Mouse (Mus musculus) midbrain, embryonic 13.5 days (tissue): ENCODE measurements around the gene Pigk. TPM values are rescaled to one million over a fixed set of nuclear protein-coding genes. Genes with fewer than 3 reads are reported as not detected.

Experiments used
- ATAC-seq: fragments of 200-750 bp; cut with Nextera tagmentation; 2 replicates; pipeline ENCODE4 v1.8.0; 2017; ENCODE audit warnings: mild to moderate bottlenecking, moderate TSS enrichment, moderate library complexity
- H3K27ac ChIP-seq: fragments of 300-500 bp; sonication (generic); 2 replicates; pipeline ENCODE4 v1.5.1; 2015; ENCODE audit warnings: inconsistent platforms, mild to moderate bottlenecking, moderate library complexity
- H3K27me3 ChIP-seq: fragments of 300-500 bp; sonication (generic); 2 replicates; pipeline ENCODE4 v1.6.1; 2015; ENCODE audit warnings: mild to moderate bottlenecking, inconsistent platforms
- H3K36me3 ChIP-seq: fragments of 300-500 bp; sonication (generic); 2 replicates; pipeline ENCODE4 v1.6.1; 2015; ENCODE audit warnings: mild to moderate bottlenecking, inconsistent platforms
- H3K4me1 ChIP-seq: fragments of 300-500 bp; sonication (generic); replicated peaks from 2 replicates; pipeline ENCODE4 v1.6.1; 2015; ENCODE audit warnings: inconsistent platforms
- H3K4me2 ChIP-seq: fragments of 300-500 bp; sonication (generic); replicated peaks from 2 replicates; pipeline ENCODE4 v1.6.1; 2015; ENCODE audit warnings: moderate library complexity, mild to moderate bottlenecking, inconsistent platforms
- H3K4me3 ChIP-seq: fragments of 300-500 bp; sonication (generic); replicated peaks from 2 replicates; pipeline ENCODE4 v1.5.1; 2015; ENCODE audit warnings: mild to moderate bottlenecking, inconsistent platforms
- H3K9ac ChIP-seq: fragments of 300-500 bp; sonication (generic); replicated peaks from 2 replicates; pipeline ENCODE4 v1.6.1; 2015; ENCODE audit warnings: mild to moderate bottlenecking, inconsistent platforms
- H3K9me3 ChIP-seq: fragments of 300-500 bp; sonication (generic); 2 replicates; pipeline ENCODE4 v1.6.1; 2016; ENCODE audit warnings: mild to moderate bottlenecking, inconsistent platforms
- WGBS: fragments of 180-500 bp; shearing (Covaris S2); methylation state at CpG from one replicate; pipeline ENCODE4 v1.1.7; 2015; 5-methylcytosine and 5-hydroxymethylcytosine counted together
- polyA plus RNA-seq: library from polyadenylated mRNA; unstranded; fragments of >200 nt; fragmentation: Nextera tagmentation; extraction: Ambion mirVana; gene quantifications from 2 replicates; pipeline ENCODE4 v1.2.1, GENCODE M21; 2015

The Pigk gene
- polyA plus RNA-seq, 1 experiment from 2014 or later: 35.9 TPM

GRCm38 (mm10) chr3:152888116-152888515 lies 174.2 kb downstream of the Pigk start:
- Histone ChIP-seq H3K9ac (no peak overlapping the region), H3K27me3 (no peaks in the 10 kb centered on the region), H3K4me3 (no peak overlapping the region), H3K4me1 (peaks cover 16% of the 10 kb centered on the region; the same call in 1 of the 2 replicates), H3K9me3 (no peaks in the 10 kb centered on the region), H3K36me3 (no peaks in the 10 kb centered on the region), H3K27ac (no peak overlapping the region), H3K4me2 (no peak overlapping the region)
- no peak for ATAC-seq
- WGBS: 68% methylated on average over 7 of the region's 7 CpGs

GRCm38 (mm10) chr3:152894935-152895334 lies 181.0 kb downstream of the Pigk start:
- Histone ChIP-seq H3K9me3 (no peaks in the 10 kb centered on the region), H3K4me2 (no peak overlapping the region), H3K27me3 (no peaks in the 10 kb centered on the region), H3K9ac (no peak overlapping the region), H3K36me3 (no peaks in the 10 kb centered on the region), H3K27ac (no peak overlapping the region), H3K4me1 (0 out of 2 replicates have a peak, but pooled peaks cover 1% of the 10 kb centered on the region), H3K4me3 (no peak overlapping the region)
- no peak for ATAC-seq
- 65% methylated on average over 4 of the region's 4 CpGs for WGBS

- WGBS: 83% methylated on average over 3 of the region's 3 CpGs
- H3K27ac ChIP-seq: no peak overlapping the region
- H3K9ac ChIP-seq: no peak overlapping the region
- no peak for ATAC-seq
- H3K9me3 ChIP-seq: no peaks in the 10 kb centered on the region
- H3K4me3 ChIP-seq: no peak overlapping the region
- H3K36me3 ChIP-seq: no peaks in the 10 kb centered on the region
- no peaks in the 10 kb centered on the region for H3K4me1 ChIP-seq
- H3K4me2 ChIP-seq: no peak overlapping the region
- no peaks in the 10 kb centered on the region for H3K27me3 ChIP-seq
Observed at GRCm38 (mm10) chr3:152896111-152896510, 182.2 kb downstream of the Pigk start.

GRCm38 (mm10) chr3:152897196-152897595 lies 183.3 kb downstream of the Pigk start:
- no peak overlapping the region for H3K9ac ChIP-seq
- H3K4me3 ChIP-seq: no peak overlapping the region
- H3K27me3 ChIP-seq: no peaks in the 10 kb centered on the region
- WGBS: 86% methylated on average over 5 of the region's 5 CpGs
- H3K9me3 ChIP-seq: no peaks in the 10 kb centered on the region
- H3K27ac ChIP-seq: no peak overlapping the region
- no peak overlapping the region for H3K4me2 ChIP-seq
- H3K36me3 ChIP-seq: no peaks in the 10 kb centered on the region
- H3K4me1 ChIP-seq: no peaks in the 10 kb centered on the region
- no peak for ATAC-seq

GRCm38 (mm10) chr3:152898906-152899305 lies 185.0 kb downstream of the Pigk start:
- ATAC-seq: no peak

GRCm38 (mm10) chr3:152905026-152905425 lies 191.1 kb downstream of the Pigk start:
- H3K27me3 ChIP-seq: no peaks in the 10 kb centered on the region
- peaks cover 9% of the 10 kb centered on the region; the same call in 1 of the 2 replicates for H3K4me1 ChIP-seq
- 93% methylated on average over 10 of the region's 10 CpGs for WGBS
- H3K27ac ChIP-seq: no peak overlapping the region
- H3K4me2 ChIP-seq: no peak overlapping the region
- H3K9me3 ChIP-seq: no peaks in the 10 kb centered on the region
- no peaks in the 10 kb centered on the region for H3K36me3 ChIP-seq
- H3K9ac ChIP-seq: no peak overlapping the region
- H3K4me3 ChIP-seq: no peak overlapping the region
- no peak for ATAC-seq

More at GRCm38 (mm10) chr3:152898906-152899305, 185.0 kb downstream of the Pigk start:
- Histone ChIP-seq H3K4me1 (no peaks in the 10 kb centered on the region), H3K9me3 (no peaks in the 10 kb centered on the region), H3K4me3 (no peak overlapping the region), H3K27ac (no peak overlapping the region), H3K27me3 (no peaks in the 10 kb centered on the region), H3K9ac (no peak overlapping the region), H3K36me3 (no peaks in the 10 kb centered on the region), H3K4me2 (no peak overlapping the region)
- WGBS: 94% methylated on average over 9 of the region's 9 CpGs

GRCm38 (mm10) chr3:152905800-152906199 lies 191.9 kb downstream of the Pigk start:
- WGBS: 49% methylated on average over 10 of the region's 10 CpGs

GRCm38 (mm10) chr3:152907087-152907486 lies 193.2 kb downstream of the Pigk start:
- no peak for ATAC-seq
- Histone ChIP-seq H3K36me3 (no peaks in the 10 kb centered on the region), H3K9me3 (no peaks in the 10 kb centered on the region), H3K4me3 (no peak overlapping the region), H3K4me1 (peaks cover 9% of the 10 kb centered on the region; the same call in 1 of the 2 replicates), H3K9ac (no peak overlapping the region), H3K27me3 (no peaks in the 10 kb centered on the region), H3K27ac (no peak overlapping the region), H3K4me2 (no peak overlapping the region)
- WGBS: 83% methylated on average over 5 of the region's 5 CpGs

More at GRCm38 (mm10) chr3:152905800-152906199, 191.9 kb downstream of the Pigk start:
- Histone ChIP-seq H3K9me3 (no peaks in the 10 kb centered on the region), H3K4me3 (no peak overlapping the region), H3K36me3 (no peaks in the 10 kb centered on the region), H3K27ac (no peak overlapping the region), H3K9ac (no peak overlapping the region), H3K4me1 (peaks cover 9% of the 10 kb centered on the region; the same call in 1 of the 2 replicates), H3K4me2 (no peak overlapping the region), H3K27me3 (no peaks in the 10 kb centered on the region)
- no peak for ATAC-seq

GRCm38 (mm10) chr3:152907683-152908082 lies 193.8 kb downstream of the Pigk start:
- Histone ChIP-seq H3K4me2 (no peak overlapping the region), H3K9me3 (no peaks in the 10 kb centered on the region), H3K36me3 (no peaks in the 10 kb centered on the region), H3K27me3 (no peaks in the 10 kb centered on the region), H3K4me1 (peaks cover 9% of the 10 kb centered on the region; the same call in 1 of the 2 replicates), H3K4me3 (no peak overlapping the region), H3K9ac (no peak overlapping the region), H3K27ac (no peak overlapping the region)
- ATAC-seq: no peak
- WGBS: 84% methylated on average over 5 of the region's 5 CpGs

- no peak overlapping the region for H3K4me2 ChIP-seq
- ATAC-seq: no peak
- H3K9ac ChIP-seq: no peak overlapping the region
- H3K27ac ChIP-seq: no peak overlapping the region
- no peaks in the 10 kb centered on the region for H3K9me3 ChIP-seq
- 0 out of 2 replicates have a peak, but pooled peaks cover 3% of the 10 kb centered on the region for H3K4me1 ChIP-seq
- no peaks in the 10 kb centered on the region; the same call in 1 of the 2 replicates for H3K36me3 ChIP-seq
- no peak overlapping the region for H3K4me3 ChIP-seq
- no peaks in the 10 kb centered on the region for H3K27me3 ChIP-seq
- 90% methylated on average over 4 of the region's 4 CpGs for WGBS
Observed at GRCm38 (mm10) chr3:152911578-152911977, 197.7 kb downstream of the Pigk start.

GRCm38 (mm10) chr3:152912216-152913101 lies 198.6 kb downstream of the Pigk start:
- 85% methylated on average over 23 of the region's 23 CpGs for WGBS
- Histone ChIP-seq H3K36me3 (no peaks in the 10 kb centered on the region; the same call in 1 of the 2 replicates), H3K27ac (no peak overlapping the region), H3K4me2 (no peak overlapping the region), H3K9ac (no peak overlapping the region), H3K4me3 (no peak overlapping the region), H3K9me3 (no peaks in the 10 kb centered on the region), H3K4me1 (peaks cover 3% of the 10 kb centered on the region; the same call in 1 of the 2 replicates), H3K27me3 (no peaks in the 10 kb centered on the region)
- ATAC-seq: no peak

GRCm38 (mm10) chr3:152913150-152913549 lies 199.2 kb downstream of the Pigk start:
- WGBS: 95% methylated on average over 10 of the region's 10 CpGs
- Histone ChIP-seq H3K4me1 (peaks cover 3% of the 10 kb centered on the region; the same call in 1 of the 2 replicates), H3K9ac (no peak overlapping the region), H3K9me3 (no peaks in the 10 kb centered on the region), H3K4me3 (no peak overlapping the region), H3K27ac (no peak overlapping the region), H3K4me2 (no peak overlapping the region), H3K36me3 (no peaks in the 10 kb centered on the region; the same call in 1 of the 2 replicates), H3K27me3 (no peaks in the 10 kb centered on the region)
- ATAC-seq: no peak
